Mouse (Mus musculus) cerebellum, adult 2 months (tissue): ENCODE measurements around the gene Gucd1.

ENCODE experiments used
- CTCF ChIP-seq: fragments of 200-500 bp; IDR thresholded peaks from 2 replicates; pipeline ENCODE4 v1.5.1; 2011; ENCODE audit warnings: low read depth, mild to moderate bottlenecking, control low read depth, low read length, moderate library complexity, borderline replicate concordance; ENCODE audit not compliant: insufficient read depth
- POLR2A ChIP-seq: fragments of 200-500 bp; IDR thresholded peaks from 2 replicates; pipeline ENCODE4 v1.6.1; 2011; ENCODE audit warnings: low read length, control low read depth, borderline replicate concordance; ENCODE audit not compliant: insufficient read depth

- TF ChIP-seq POLR2A: no peak
- TF ChIP-seq CTCF: no peak
These were observed 215.2 kb downstream of the Gucd1 start for GRCm38 (mm10) chr10:75302536-75302935.
